Mouse (Mus musculus) heart, adult 2 months (tissue): ENCODE measurements around the gene Arnt2.

Experiments used
- CTCF ChIP-seq: fragments of 200-600 bp; IDR thresholded peaks from 2 replicates; pipeline ENCODE4 v1.8.1; 2022; ENCODE audit warnings: antibody characterized with exemption, mild to moderate bottlenecking, moderate library complexity
- POLR2A ChIP-seq: fragments of 200-500 bp; IDR thresholded peaks from 2 replicates; pipeline ENCODE4 v1.6.1; 2011; ENCODE audit warnings: mild to moderate bottlenecking, low read depth, low read length, control low read depth; ENCODE audit not compliant: insufficient read depth

DNA sequence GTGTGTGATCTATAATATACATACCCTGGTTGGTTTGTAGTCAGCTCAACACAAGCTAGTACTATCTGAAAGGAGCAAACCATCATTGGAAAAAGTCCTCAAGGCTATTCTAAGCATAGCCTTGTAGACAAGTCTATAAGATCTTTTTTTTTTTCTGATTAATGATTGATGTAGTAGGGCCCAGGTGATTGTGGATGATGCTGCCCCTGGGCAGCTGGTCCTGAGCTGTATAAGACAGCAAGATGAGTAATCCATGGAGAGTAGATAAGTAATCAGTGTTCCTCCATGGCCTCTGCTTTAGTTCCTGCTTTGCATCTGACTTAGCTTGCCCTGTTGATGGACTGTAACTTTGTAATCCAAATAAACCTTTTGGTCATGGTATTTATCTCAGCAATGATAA is 11.8 kb upstream of the Arnt2 start:
- TF ChIP-seq POLR2A = no peak
- TF ChIP-seq CTCF = no peak
